Mouse (Mus musculus): ENCODE measurements around the gene Cnot4. TPM values are rescaled to one million over a fixed set of nuclear protein-coding genes. Genes with fewer than 3 reads are reported as not detected.

Gene Cnot4
- polyA plus RNA-seq, 1 experiment: not detected

GRCm38 (mm10) chr6:35027257-35027656 is 106.3 kb downstream of the Cnot4 start:
- WGBS: 57% methylated on average over 6 of the region's 6 CpGs
- H3K4me1 ChIP-seq (ENCODE audit: control insufficient read depth, insufficient read depth, low read length): peaks cover 6% of the 10 kb centered on the region
- TF ChIP-seq CTCF (IDR thresholded peaks at IDR 0.05; ENCODE audit: insufficient read depth, low read depth, low read length) (no peak), POLR2A (IDR thresholded peaks at IDR 0.05; ENCODE audit: insufficient read depth, low read depth, low read length) (no peak)
- no peak overlapping the region for H3K27ac ChIP-seq (ENCODE audit: insufficient read depth, low read depth, low read length)
- no peak overlapping the region for H3K4me3 ChIP-seq (ENCODE audit: insufficient read depth, low read depth, low read length)

- WGBS: 88% methylated on average over 5 of the region's 5 CpGs
- no peak for TF ChIP-seq POLR2A (IDR thresholded peaks at IDR 0.05; ENCODE audit: insufficient read depth, low read depth, low read length)
- TF ChIP-seq CTCF (IDR thresholded peaks at IDR 0.05; ENCODE audit: insufficient read depth, low read depth, low read length): no peak
- Histone ChIP-seq H3K27ac (ENCODE audit: insufficient read depth, low read depth, low read length) (no peak overlapping the region), H3K4me1 (ENCODE audit: control insufficient read depth, insufficient read depth, low read length) (no peaks in the 10 kb centered on the region; the same call in 1 of the 2 replicates), H3K4me3 (ENCODE audit: insufficient read depth, low read depth, low read length) (no peak overlapping the region)
Observed at GRCm38 (mm10) chr6:35016624-35017023, 116.9 kb downstream of the Cnot4 start.

GRCm38 (mm10) chr6:35011953-35012352 is 121.6 kb downstream of the Cnot4 start:
- 91% methylated on average over 1 of the region's 1 CpGs for WGBS
- no peak for TF ChIP-seq CTCF (IDR thresholded peaks at IDR 0.05; ENCODE audit: insufficient read depth, low read depth, low read length)
- TF ChIP-seq POLR2A (IDR thresholded peaks at IDR 0.05; ENCODE audit: insufficient read depth, low read depth, low read length): no peak
- Histone ChIP-seq H3K4me3 (ENCODE audit: insufficient read depth, low read depth, low read length) (no peak overlapping the region), H3K27ac (ENCODE audit: insufficient read depth, low read depth, low read length) (no peak overlapping the region), H3K4me1 (ENCODE audit: control insufficient read depth, insufficient read depth, low read length) (no peaks in the 10 kb centered on the region; the same call in 1 of the 2 replicates)

- no peak overlapping the region for H3K27ac ChIP-seq (ENCODE audit: insufficient read depth, low read depth, low read length)
- WGBS: 88% methylated on average over 5 of the region's 5 CpGs
- no peak overlapping the region for H3K4me3 ChIP-seq (ENCODE audit: insufficient read depth, low read depth, low read length)
- TF ChIP-seq POLR2A (IDR thresholded peaks at IDR 0.05; ENCODE audit: insufficient read depth, low read depth, low read length) (no peak), CTCF (IDR thresholded peaks at IDR 0.05; ENCODE audit: insufficient read depth, low read depth, low read length) (no peak)
- no peaks in the 10 kb centered on the region; the same call in 1 of the 2 replicates for H3K4me1 ChIP-seq (ENCODE audit: control insufficient read depth, insufficient read depth, low read length)
Observed at GRCm38 (mm10) chr6:35010705-35011104, 122.8 kb downstream of the Cnot4 start.

- Histone ChIP-seq H3K27ac (ENCODE audit: insufficient read depth, low read depth, low read length) (no peak overlapping the region), H3K4me1 (ENCODE audit: control insufficient read depth, insufficient read depth, low read length) (no peaks in the 10 kb centered on the region), H3K4me3 (ENCODE audit: insufficient read depth, low read depth, low read length) (peak overlapping the region; percentile 0; the same call in 1 of the 2 replicates)
- WGBS: 28% methylated on average over 18 of the region's 18 CpGs
- TF ChIP-seq CTCF (IDR thresholded peaks at IDR 0.05; ENCODE audit: insufficient read depth, low read depth, low read length): no peak
- TF ChIP-seq POLR2A (IDR thresholded peaks at IDR 0.05; ENCODE audit: insufficient read depth, low read depth, low read length): no peak
Observed at GRCm38 (mm10) chr6:35002261-35002669, 131.3 kb downstream of the Cnot4 start.

GRCm38 (mm10) chr6:34999101-34999500 is 134.4 kb downstream of the Cnot4 start:
- TF ChIP-seq CTCF (IDR thresholded peaks at IDR 0.05; ENCODE audit: insufficient read depth, low read depth, low read length) (no peak), POLR2A (IDR thresholded peaks at IDR 0.05; ENCODE audit: insufficient read depth, low read depth, low read length) (no peak)

GRCm38 (mm10) chr6:34996496-34996895 is 137.0 kb downstream of the Cnot4 start:
- WGBS: 77% methylated on average over 4 of the region's 4 CpGs
- no peak for TF ChIP-seq POLR2A (IDR thresholded peaks at IDR 0.05; ENCODE audit: insufficient read depth, low read depth, low read length)
- no peak for TF ChIP-seq CTCF (IDR thresholded peaks at IDR 0.05; ENCODE audit: insufficient read depth, low read depth, low read length)
- Histone ChIP-seq H3K27ac (ENCODE audit: insufficient read depth, low read depth, low read length) (no peak overlapping the region), H3K4me3 (ENCODE audit: insufficient read depth, low read depth, low read length) (no peak overlapping the region), H3K4me1 (ENCODE audit: control insufficient read depth, insufficient read depth, low read length) (no peaks in the 10 kb centered on the region)

More at GRCm38 (mm10) chr6:34999101-34999500, 134.4 kb downstream of the Cnot4 start:
- Histone ChIP-seq H3K27ac (ENCODE audit: insufficient read depth, low read depth, low read length) (no peak overlapping the region), H3K4me1 (ENCODE audit: control insufficient read depth, insufficient read depth, low read length) (no peaks in the 10 kb centered on the region), H3K4me3 (ENCODE audit: insufficient read depth, low read depth, low read length) (0 out of 2 replicates have a peak overlapping the region, but pooled peaks have one; percentile 14)
- 20% methylated on average over 4 of the region's 4 CpGs for WGBS

GRCm38 (mm10) chr6:34995265-34995681 is 138.3 kb downstream of the Cnot4 start:
- 4% methylated on average over 13 of the region's 13 CpGs for WGBS

GRCm38 (mm10) chr6:34994692-34995091 is 138.8 kb downstream of the Cnot4 start:
- Histone ChIP-seq H3K27ac (ENCODE audit: insufficient read depth, low read depth, low read length) (no peak overlapping the region), H3K4me3 (ENCODE audit: insufficient read depth, low read depth, low read length) (no peak overlapping the region), H3K4me1 (ENCODE audit: control insufficient read depth, insufficient read depth, low read length) (no peaks in the 10 kb centered on the region)
- WGBS: 60% methylated on average over 5 of the region's 5 CpGs
- TF ChIP-seq CTCF (IDR thresholded peaks at IDR 0.05; ENCODE audit: insufficient read depth, low read depth, low read length) (no peak), POLR2A (IDR thresholded peaks at IDR 0.05; ENCODE audit: insufficient read depth, low read depth, low read length) (no peak)

More at GRCm38 (mm10) chr6:34995265-34995681, 138.3 kb downstream of the Cnot4 start:
- no peak for TF ChIP-seq POLR2A (IDR thresholded peaks at IDR 0.05; ENCODE audit: insufficient read depth, low read depth, low read length)
- peak; percentile 75 for TF ChIP-seq CTCF (IDR thresholded peaks at IDR 0.05; ENCODE audit: insufficient read depth, low read depth, low read length)
- H3K27ac ChIP-seq (ENCODE audit: insufficient read depth, low read depth, low read length): no peak overlapping the region
- no peaks in the 10 kb centered on the region for H3K4me1 ChIP-seq (ENCODE audit: control insufficient read depth, insufficient read depth, low read length)
- H3K4me3 ChIP-seq (ENCODE audit: insufficient read depth, low read depth, low read length): peak overlapping the region; percentile 19; the same call in 1 of the 2 replicates

All from olfactory bulb, adult 2 months (tissue).